Mouse (Mus musculus) megakaryocyte, embryonic 14.5 days (primary cell): ENCODE results near the gene Hal.

Experiments used
- FLI1 ChIP-seq: IDR thresholded peaks from 2 replicates; pipeline ENCODE4 v1.6.1; 2012; ENCODE audit warnings: low read length, inconsistent platforms, mixed read lengths
- GATA1 ChIP-seq: IDR thresholded peaks from 3 replicates; pipeline ENCODE4 v1.6.1; 2012; ENCODE audit warnings: mixed read lengths, low read length, inconsistent platforms, borderline replicate concordance

DNA sequence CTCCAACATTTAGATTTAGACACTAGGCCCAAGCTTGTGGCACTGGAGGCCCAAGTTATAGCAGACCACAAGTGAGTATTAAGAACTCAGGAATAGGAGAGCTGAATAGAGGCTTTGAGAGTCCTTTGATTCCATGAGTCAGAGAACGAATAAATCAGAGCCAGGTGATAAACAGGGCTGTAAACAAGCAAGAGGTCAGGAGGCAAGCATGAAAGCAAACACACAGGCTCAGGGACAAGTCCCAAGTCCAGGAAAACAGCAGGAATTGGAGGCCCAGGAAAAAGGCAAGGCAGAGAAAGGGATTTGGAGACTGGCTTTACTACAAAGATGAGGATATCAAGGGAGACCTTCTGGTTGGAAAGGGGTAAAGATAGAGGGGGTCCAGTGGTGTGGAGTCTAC, 36.8 kb downstream of the Hal start:
- TF ChIP-seq FLI1: no peak
- TF ChIP-seq GATA1: no peak
